Mouse (Mus musculus): Measurements from ENCODE around the gene Ccdc50. TPM values are rescaled to one million over a fixed set of nuclear protein-coding genes. Genes with fewer than 3 reads are reported as not detected.

Gene Ccdc50
- total RNA-seq (2015; ENCODE audit: low replicate concordance) (27.5 and 42.6 TPM in 2 replicates), total RNA-seq (2017; ENCODE audit: low replicate concordance) (15.9 and 37.7 TPM in 2 replicates)

DNA sequence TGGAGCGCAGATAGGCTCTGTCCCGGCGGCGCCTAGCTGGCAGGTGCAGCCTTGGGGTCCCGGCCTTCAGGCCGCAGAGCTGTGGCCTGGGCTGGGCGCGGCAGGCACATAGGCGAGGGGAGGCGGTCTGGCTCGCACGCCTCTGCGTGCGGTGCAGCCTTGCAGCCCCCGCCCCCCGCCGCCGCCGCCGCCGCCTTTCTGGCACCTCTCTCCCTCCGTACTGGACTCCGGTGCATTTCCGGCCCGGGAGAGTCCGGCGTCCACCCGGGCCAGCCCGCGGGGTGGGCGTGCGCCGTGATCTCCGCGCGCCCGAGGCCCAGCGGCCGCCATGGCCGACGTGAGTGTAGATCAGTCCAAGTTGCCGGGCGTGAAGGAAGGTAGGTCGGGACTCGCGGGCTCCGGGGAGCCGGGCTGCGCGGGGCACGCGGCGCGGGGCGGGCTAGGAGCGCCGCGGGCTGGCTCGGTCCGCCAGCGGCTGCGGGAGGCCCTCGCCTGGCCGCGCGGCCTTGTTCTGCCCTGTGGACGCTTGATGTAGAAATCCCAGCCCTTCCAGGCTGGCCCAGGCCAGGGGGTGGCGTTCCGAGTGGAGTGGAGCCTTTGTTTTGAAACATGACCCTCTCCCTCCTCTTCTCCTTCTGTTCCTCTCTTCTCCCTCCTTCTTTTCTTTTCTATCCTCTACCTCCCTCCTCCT lies at the start of gene Ccdc50:
Gene Ccdc50, plus strand, starts transcription at position 109 of the 691 bp plus-strand sequence.
- no peak for ATAC-seq (replicated peaks; ENCODE audit: low FRiP score, poor library complexity, severe bottlenecking)

DNA sequence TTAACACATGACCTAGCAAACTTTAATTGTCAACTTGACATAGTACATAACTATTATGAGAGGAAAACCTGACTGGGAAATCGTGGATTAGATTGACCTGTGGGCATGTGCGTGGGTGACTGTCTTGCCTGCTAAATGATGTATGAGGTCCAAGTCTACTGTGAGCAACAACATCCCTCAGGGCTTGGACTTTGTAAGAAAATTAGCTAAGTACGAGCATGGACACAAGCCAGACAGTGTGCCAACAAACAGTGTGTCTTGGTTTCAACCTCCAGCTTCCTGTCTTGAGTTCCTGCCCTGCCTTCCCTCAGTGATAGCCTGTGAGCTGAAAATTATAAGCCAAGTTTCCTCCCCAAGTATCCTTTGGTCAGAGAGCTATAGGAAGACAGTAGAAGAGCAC lies 41.1 kb upstream of the Ccdc50 start:
- no peak for ATAC-seq (replicated peaks; ENCODE audit: low FRiP score, poor library complexity, severe bottlenecking)

GRCm38 (mm10) chr16:27348359-27348758 lies 40.3 kb upstream of the Ccdc50 start:
- no peak for ATAC-seq (replicated peaks; ENCODE audit: low FRiP score, poor library complexity, severe bottlenecking)

DNA sequence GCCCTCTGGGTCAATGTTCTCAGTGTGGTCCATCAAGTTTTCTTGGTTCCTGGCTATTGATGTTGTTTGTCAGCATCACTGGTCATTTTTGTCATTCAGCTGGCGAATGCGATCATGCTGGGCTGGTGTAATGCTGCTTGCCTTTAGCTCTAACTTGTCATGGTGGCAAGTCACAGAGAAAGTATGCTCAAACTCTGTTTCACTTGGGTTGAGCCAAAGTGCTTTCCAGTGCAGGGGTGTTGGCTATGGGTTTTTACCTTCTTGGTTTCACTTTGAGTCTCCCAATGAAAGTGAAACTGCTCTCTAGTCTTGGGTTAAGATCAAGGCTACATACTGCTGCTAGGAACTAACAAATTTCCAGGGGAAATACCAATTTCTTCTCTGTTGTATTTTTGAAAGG lies 39.4 kb upstream of the Ccdc50 start:
- ATAC-seq (replicated peaks; ENCODE audit: low FRiP score, poor library complexity, severe bottlenecking) = no peak

DNA sequence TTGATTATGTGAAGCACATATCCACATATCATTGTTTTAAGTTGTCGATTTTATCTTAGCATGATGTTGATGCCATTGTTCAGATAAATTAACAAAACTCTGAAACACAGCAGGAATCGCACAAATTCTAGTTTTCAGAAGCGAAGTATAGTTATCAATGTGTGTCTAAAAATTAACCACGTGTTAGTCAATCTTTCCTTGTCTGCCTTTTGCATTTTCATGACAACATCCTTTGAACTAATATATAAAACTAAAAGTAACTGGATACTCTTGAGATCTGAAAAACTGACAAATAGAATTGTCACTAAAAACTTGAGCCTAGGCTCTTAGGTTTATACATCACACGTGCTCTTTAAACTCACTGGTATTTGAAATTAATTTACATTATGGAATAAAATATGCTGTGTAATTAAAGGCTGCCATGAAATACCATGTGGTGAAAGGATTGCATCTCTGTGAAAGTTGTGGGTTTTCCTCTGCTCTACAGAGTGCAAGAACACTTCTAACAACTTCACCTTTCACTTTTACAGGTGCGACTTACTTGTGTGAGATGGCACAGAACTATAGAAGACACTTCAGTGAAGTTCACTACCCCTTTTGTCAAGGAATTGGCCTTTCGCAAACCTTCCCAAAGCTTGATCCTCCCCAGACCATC lies 38.7 kb upstream of the Ccdc50 start:
- no peak for ATAC-seq (replicated peaks; ENCODE audit: low FRiP score, poor library complexity, severe bottlenecking)

GRCm38 (mm10) chr16:27354464-27354863 lies 34.2 kb upstream of the Ccdc50 start:
- no peak for ATAC-seq (replicated peaks; ENCODE audit: low FRiP score, poor library complexity, severe bottlenecking)

- ATAC-seq (replicated peaks; ENCODE audit: low FRiP score, poor library complexity, severe bottlenecking) = no peak
Observed at GRCm38 (mm10) chr16:27360059-27360458, 28.6 kb upstream of the Ccdc50 start.

- ATAC-seq (replicated peaks; ENCODE audit: low FRiP score, poor library complexity, severe bottlenecking) = no peak
Observed at GRCm38 (mm10) chr16:27370191-27370590, 18.5 kb upstream of the Ccdc50 start, which contains the start of gene Uts2b. Gene Uts2b (minus strand): TSS chr16:27370239.

- no peak for ATAC-seq (replicated peaks; ENCODE audit: low FRiP score, poor library complexity, severe bottlenecking)
Observed at GRCm38 (mm10) chr16:27370700-27371099, 18.0 kb upstream of the Ccdc50 start.

DNA sequence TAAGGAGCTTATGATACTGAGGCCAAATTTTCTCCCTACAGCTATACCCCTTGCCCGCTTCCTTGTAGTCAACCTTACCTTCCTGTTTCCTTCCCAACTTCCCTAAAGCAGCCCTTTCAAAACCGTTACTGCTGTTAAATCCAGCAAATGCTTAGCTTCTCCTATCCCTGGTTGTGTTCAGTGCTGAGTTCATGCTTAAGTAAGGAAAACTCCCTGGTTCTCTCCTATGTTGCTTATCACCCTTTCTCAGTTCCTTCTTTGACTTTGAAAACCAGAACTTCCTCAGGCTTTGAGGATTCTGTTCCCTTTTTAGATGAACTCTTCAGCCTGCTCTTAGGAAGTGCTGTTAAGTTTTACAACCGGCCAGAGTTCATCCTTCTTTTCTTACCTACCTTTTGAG lies 14.5 kb upstream of the Ccdc50 start:
- no peak for ATAC-seq (replicated peaks; ENCODE audit: low FRiP score, poor library complexity, severe bottlenecking)

DNA sequence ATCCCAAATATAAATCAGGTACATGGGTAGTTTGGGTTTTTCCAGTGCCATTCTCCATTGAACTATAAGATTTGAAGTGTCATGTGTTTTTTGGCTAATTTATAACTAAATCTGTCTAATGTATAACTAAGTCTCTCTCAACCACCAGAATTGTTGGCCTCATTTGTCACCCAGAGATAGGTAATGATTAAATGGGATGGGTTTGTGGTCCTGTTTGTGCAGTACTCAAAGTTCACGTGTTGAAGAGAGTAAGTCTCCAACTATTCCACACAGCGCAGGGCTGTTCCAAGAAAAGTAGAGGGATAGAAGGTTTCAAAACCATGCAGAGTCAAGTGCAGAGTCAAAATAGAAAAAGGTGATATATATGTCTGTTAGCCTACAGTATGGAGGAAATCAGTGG lies 13.4 kb upstream of the Ccdc50 start:
- no peak for ATAC-seq (replicated peaks; ENCODE audit: low FRiP score, poor library complexity, severe bottlenecking)

GRCm38 (mm10) chr16:27376556-27376955 lies 12.1 kb upstream of the Ccdc50 start:
- no peak for ATAC-seq (replicated peaks; ENCODE audit: low FRiP score, poor library complexity, severe bottlenecking)

DNA sequence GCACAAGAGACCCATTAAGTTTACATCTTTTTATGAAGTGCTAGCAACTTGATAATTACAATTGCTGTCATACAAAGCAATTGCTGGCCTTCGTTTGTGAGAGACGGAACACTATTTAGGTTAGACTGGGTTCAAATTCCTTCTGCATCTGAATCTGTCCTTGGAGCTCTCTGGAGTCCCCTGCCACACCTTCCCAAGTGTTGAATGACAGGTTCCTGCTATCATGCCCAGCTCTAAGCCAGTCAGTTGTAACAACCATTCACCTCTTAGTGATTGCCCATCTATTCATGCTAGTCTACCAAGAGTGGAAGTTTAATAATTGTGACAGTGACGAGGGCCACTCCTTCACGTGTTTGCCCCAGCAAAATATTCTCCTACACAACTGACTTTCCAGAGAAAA lies 6.5 kb upstream of the Ccdc50 start:
- no peak for ATAC-seq (replicated peaks; ENCODE audit: low FRiP score, poor library complexity, severe bottlenecking)

GRCm38 (mm10) chr16:27384893-27385603 lies 3.6 kb upstream of the Ccdc50 start:
- no peak for ATAC-seq (replicated peaks; ENCODE audit: low FRiP score, poor library complexity, severe bottlenecking)

DNA sequence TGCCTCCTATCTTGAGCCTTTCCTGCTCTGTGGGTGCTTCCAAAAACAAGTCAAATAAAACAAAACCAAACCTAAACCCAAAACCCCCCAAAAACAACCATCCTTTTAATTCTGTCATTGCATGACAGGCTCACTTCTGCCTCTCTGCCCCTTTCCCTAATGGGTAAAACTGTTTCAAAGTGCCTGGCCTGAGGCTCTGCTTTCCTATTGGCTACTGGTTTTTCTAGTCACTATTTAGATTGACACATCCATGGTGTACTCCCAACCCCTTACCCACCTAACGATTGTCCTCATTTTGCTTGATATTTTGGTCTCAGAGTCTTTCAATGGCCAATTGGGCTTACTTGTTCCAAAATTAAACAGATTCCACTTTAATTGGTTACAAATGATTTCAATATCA lies 3.0 kb upstream of the Ccdc50 start:
- no peak for ATAC-seq (replicated peaks; ENCODE audit: low FRiP score, poor library complexity, severe bottlenecking)

GRCm38 (mm10) chr16:27386850-27387407 lies 1.7 kb upstream of the Ccdc50 start:
- ATAC-seq (replicated peaks; ENCODE audit: low FRiP score, poor library complexity, severe bottlenecking) = no peak

DNA sequence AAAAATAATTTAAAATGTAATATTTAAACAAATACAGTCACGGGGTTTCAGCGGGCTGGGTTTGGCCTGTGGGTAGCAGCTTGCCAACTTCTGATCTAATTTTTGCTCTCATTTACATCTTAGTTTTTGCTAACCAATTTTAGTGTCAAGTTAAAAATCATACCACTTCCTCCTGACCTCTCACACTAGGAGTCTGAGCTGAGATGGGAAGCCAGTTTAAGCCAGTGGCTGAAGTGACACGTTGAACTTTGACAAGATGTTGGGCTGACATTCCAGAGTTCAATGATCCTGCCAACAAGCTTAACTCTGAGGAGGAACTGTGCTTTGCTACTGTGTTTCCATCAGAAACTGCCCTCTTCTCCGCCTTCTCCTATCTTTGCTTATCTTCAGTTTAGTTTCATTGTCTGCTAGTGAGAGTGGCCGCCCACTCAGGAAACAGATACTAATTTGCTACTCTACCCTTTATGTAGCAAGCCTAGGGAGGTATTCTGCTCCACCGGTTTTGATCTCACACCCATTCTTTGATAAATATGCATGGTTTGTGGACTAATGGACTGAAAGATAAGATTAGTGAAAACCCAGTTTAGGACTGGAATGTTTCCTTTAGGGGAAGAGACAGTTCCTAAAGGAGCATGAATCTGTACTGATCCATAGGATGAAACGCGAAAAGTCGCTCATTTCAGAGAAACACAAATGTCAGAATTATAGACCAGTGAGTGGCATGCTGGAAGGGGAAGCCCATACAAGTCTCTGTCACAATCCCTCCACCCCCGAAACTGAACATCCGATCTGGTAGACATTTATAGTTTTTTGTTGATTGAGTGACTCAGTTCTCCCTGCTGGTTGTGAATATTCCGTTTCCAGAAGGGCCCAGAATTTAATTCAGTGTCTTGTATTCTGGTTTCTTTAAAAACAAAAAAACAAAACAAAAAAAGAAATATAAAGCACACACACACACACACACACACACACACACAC lies 746 bp upstream of the Ccdc50 start:
- ATAC-seq (replicated peaks; ENCODE audit: low FRiP score, poor library complexity, severe bottlenecking) = no peak

DNA sequence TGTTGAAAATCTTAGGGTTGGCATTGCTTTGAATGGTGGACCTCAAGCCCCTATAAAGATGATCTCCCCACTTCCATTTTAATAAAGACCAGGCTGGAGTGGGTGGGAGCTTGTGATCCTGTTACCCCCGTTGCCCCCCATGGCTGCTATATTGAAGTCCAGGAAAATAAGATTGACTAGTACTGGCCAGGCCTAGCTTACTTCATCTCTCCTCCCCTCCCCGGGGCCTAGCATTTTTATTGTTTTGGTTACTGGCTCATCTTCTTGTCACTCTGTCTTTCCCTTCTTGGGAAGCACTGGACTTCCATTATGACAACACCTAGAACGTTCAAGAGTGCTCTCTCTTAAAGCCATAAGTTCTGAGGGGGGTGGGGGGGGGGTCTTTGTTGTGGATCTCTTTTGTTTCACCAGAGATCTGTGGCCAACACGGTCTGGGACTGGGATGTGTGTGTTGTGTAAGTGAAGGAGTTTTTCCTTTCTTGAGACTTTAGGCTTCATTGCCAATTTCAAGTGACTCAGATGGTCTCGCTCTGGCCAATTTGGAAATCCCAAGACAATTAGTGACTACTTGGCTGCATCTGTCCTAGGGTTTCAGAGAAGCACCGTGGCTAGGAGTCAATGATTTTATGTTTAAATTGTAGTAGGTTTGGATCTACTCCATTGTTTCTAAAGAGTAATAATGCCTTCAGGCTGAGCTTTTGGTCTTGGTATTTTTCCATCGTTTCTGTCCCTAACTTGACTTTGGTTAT lies 1.0 kb downstream of the Ccdc50 start:
- ATAC-seq (replicated peaks; ENCODE audit: low FRiP score, poor library complexity, severe bottlenecking) = no peak

GRCm38 (mm10) chr16:27390306-27390705 lies 1.6 kb downstream of the Ccdc50 start:
- no peak for ATAC-seq (replicated peaks; ENCODE audit: low FRiP score, poor library complexity, severe bottlenecking)

Data from erythroblast, adult 5-6 weeks (primary cell).